Mouse (Mus musculus) embryonic facial prominence, embryonic 11.5 days (tissue): Measurements from ENCODE around the gene Rsph3b. TPM values are rescaled to one million over a fixed set of nuclear protein-coding genes. Genes with fewer than 3 reads are reported as not detected.

Experiments
- ATAC-seq: fragments of 200-750 bp; cut with Nextera tagmentation; replicated peaks from 2 replicates; pipeline ENCODE4 v1.8.0; 2017; ENCODE audit warnings: low read depth; ENCODE audit not compliant: insufficient number of reproducible peaks, low FRiP score, low TSS enrichment
- DNase-seq: peaks from one replicate; pipeline ENCODE4 v3.0.0-alpha.2; 2015; ENCODE audit warnings: low spot score
- H3K27ac ChIP-seq: fragments of 300-500 bp; sonication (generic); replicated peaks from 2 replicates; pipeline ENCODE4 v1.5.1; 2014; ENCODE audit warnings: mild to moderate bottlenecking, low read depth, low read length, control low read depth
- H3K27me3 ChIP-seq: fragments of 300-500 bp; sonication (generic); 2 replicates; pipeline ENCODE4 v1.6.1; 2014; ENCODE audit warnings: mild to moderate bottlenecking, low read length, moderate library complexity, mixed read lengths; ENCODE audit not compliant: control insufficient read depth, insufficient read depth
- H3K36me3 ChIP-seq: fragments of 300-500 bp; sonication (generic); replicated peaks from 2 replicates; pipeline ENCODE4 v1.6.1; 2014; ENCODE audit warnings: low read depth, mild to moderate bottlenecking, low read length, moderate library complexity, mixed read lengths; ENCODE audit not compliant: control insufficient read depth, insufficient read depth
- H3K4me1 ChIP-seq: fragments of 300-500 bp; sonication (generic); 2 replicates; pipeline ENCODE4 v1.6.1; 2014; ENCODE audit warnings: low read length, mixed read lengths; ENCODE audit not compliant: control insufficient read depth, insufficient read depth
- H3K4me2 ChIP-seq: fragments of 300-500 bp; sonication (generic); 2 replicates; pipeline ENCODE4 v1.6.1; 2014; ENCODE audit warnings: low read depth, mild to moderate bottlenecking, control low read depth, low read length, moderate library complexity
- H3K4me3 ChIP-seq: fragments of 300-500 bp; sonication (generic); 2 replicates; pipeline ENCODE4 v1.5.1; 2014; ENCODE audit warnings: low read depth, low read length, control low read depth
- H3K9ac ChIP-seq: fragments of 300-500 bp; sonication (generic); replicated peaks from 2 replicates; pipeline ENCODE4 v1.6.1; 2014; ENCODE audit warnings: mild to moderate bottlenecking, control low read depth, low read length
- H3K9me3 ChIP-seq: fragments of 300-500 bp; sonication (generic); replicated peaks from 2 replicates; pipeline ENCODE4 v1.6.1; 2016; ENCODE audit warnings: mild to moderate bottlenecking, low read length, inconsistent platforms, mixed read lengths; ENCODE audit not compliant: control insufficient read depth
- WGBS: fragments of 180-500 bp; shearing (Covaris S2); extraction: QIAGEN DNeasy Blood & Tissue Kit; methylation state at CpG from one replicate; pipeline ENCODE4 v1.1.7; 2014; 5-methylcytosine and 5-hydroxymethylcytosine counted together
- microRNA-seq: library from miRNA; unstranded; fragments of <30 nt; microRNA quantifications from one replicate; pipeline ENCODE4, GENCODE M21; 2016; ENCODE audit warnings: borderline number of aligned reads
- polyA plus RNA-seq: library from polyadenylated mRNA; unstranded; fragments of >200 nt; fragmentation: Nextera tagmentation; extraction: Ambion mirVana; gene quantifications from 2 replicates; pipeline ENCODE4 v1.2.1, GENCODE M21; 2014

The Rsph3b gene
- polyA plus RNA-seq, 1 experiment from 2014 or later: 36.7 TPM

DNA sequence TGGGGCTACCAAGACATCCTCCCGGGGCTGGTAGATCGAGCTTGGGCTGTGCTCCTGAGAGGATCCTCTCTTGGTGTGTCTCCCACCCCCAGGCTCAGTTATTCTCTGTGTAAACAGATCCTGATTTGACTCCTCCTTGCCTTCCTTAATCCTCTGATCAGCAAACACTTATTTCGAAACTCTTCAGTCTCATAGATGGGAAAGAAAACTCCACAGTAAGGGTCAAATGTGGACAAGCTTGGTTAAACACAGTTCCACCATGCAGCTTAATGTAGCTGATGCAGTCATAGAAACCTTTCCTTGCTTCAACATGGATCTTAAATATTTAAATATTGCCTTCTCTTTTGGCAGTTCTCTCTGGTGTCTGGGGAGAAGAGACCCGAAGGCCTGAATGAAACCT is 88.4 kb downstream of the Rsph3b start:
- WGBS: 15% methylated on average over 4 of the region's 4 CpGs
- ATAC-seq: no peak
- Histone ChIP-seq H3K27ac (no peak overlapping the region; the same call in 1 of the 2 replicates), H3K9me3 (no peaks in the 10 kb centered on the region), H3K36me3 (no peaks in the 10 kb centered on the region), H3K9ac (no peak overlapping the region), H3K4me1 (no peaks in the 10 kb centered on the region), H3K4me3 (no peak overlapping the region), H3K4me2 (no peak overlapping the region), H3K27me3 (peaks cover 2% of the 10 kb centered on the region; the same call in 1 of the 2 replicates)
- DNase-seq: no peak

Small RNAs within 50 kb of the gene (microRNA-seq; reads per million reads assigned to microRNA genes)
- gene Mir692-1: not detected

Other genes starting within 250 kb of the Rsph3b start
- 45.4 and 46.9 TPM in 2 replicates for gene Ezr, start 165.9 kb downstream of the Rsph3b start, polyA plus RNA-seq
- gene Tagap1, start 12.5 kb upstream of the Rsph3b start, polyA plus RNA-seq: 63.1 and 70.3 TPM in 2 replicates
- 148 and 153 TPM in 2 replicates for gene Rnaset2b, start 22.0 kb upstream of the Rsph3b start, polyA plus RNA-seq
- 0.24 TPM in 1 of 2 replicates, not detected in the other for gene Gm49721, start 30.2 kb upstream of the Rsph3b start, polyA plus RNA-seq
- not detected in 2 replicates for gene Gm1604a, start 76.9 kb upstream of the Rsph3b start, polyA plus RNA-seq
- gene Rps6ka2, start 221.4 kb upstream of the Rsph3b start, polyA plus RNA-seq: 20.4 and 21.4 TPM in 2 replicates